Mouse (Mus musculus): ENCODE data around the gene Clec4f. TPM values are rescaled to one million over a fixed set of nuclear protein-coding genes. Genes with fewer than 3 reads are reported as not detected.

Gene Clec4f
- under 1 TPM in 1 of 2 experiments, not detected in 1; 0.14 TPM for polyA plus RNA-seq (2017; shearing (Covaris generic))

GRCm38 (mm10) chr6:83656087-83656486 lies at the start of gene Clec4f:
Clec4f (minus strand) TSS chr6:83656187.

DNA sequence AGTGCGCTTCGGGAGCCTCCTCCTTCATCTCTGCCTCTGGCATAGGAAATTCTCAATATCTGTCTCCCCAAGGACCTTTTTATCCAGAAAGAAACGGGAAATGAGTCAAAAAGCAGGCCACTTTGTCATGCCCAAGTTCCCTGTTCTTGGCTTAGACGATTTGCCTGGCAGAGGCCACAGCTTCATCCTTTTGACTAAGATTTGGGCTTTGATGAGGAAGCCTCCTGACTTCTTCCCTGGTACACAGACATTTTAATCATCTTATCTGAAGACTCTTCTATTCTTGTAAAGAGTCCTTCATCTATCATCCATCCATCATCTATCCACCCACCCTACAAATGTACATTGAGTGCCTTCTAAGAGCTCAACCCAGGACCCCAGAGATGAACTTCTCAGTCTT lies 21.8 kb upstream of the Clec4f start, which contains the start of gene Cd207:
TSS of gene Cd207 (minus strand) at position 101 of the 400 bp plus-strand sequence.

Other genes with a start within 250 kb of the Clec4f start
- gene Tet3, start 197.1 kb downstream of the Clec4f start, polyA plus RNA-seq (2017; shearing (Covaris generic)) = 10 to 100 TPM; 45.8 to 52.3 TPM
- gene Dguok, start 149.2 kb downstream of the Clec4f start, polyA plus RNA-seq (2017; shearing (Covaris generic)) = 10 to 100 TPM; 88.8 to 89.1 TPM
- gene Actg2, start 119.9 kb downstream of the Clec4f start, polyA plus RNA-seq (2017; shearing (Covaris generic)) = 10 to 100 TPM; 16.3 to 18.2 TPM
- gene Stambp, start 83.5 kb downstream of the Clec4f start, polyA plus RNA-seq (2017; shearing (Covaris generic)) = 10 to 100 TPM; 26.0 to 33.6 TPM
- not detected for gene Cd207, start 21.7 kb upstream of the Clec4f start, polyA plus RNA-seq (2017; shearing (Covaris generic))
- 1 to 10 TPM in 1 of 2 experiments, under 1 TPM in 1; 0.79 to 5.5 TPM for gene Vax2, start 55.1 kb upstream of the Clec4f start, polyA plus RNA-seq (2017; shearing (Covaris generic))
- not detected for gene Atp6v1b1, start 86.8 kb upstream of the Clec4f start, polyA plus RNA-seq (2017; shearing (Covaris generic))
- gene Ankrd53, start 106.5 kb upstream of the Clec4f start, polyA plus RNA-seq (2017; shearing (Covaris generic)) = not detected
- gene Tex261, start 119.6 kb upstream of the Clec4f start, polyA plus RNA-seq (2017; shearing (Covaris generic)) = 100 to 1,000 TPM in 1 of 2 experiments, 10 to 100 TPM in 1; 91.3 to 113 TPM
- gene Nagk, start 138.8 kb upstream of the Clec4f start, polyA plus RNA-seq (2017; shearing (Covaris generic)) = 10 to 100 TPM; 17.5 to 19.9 TPM
- gene Paip2b, start 175.6 kb upstream of the Clec4f start, polyA plus RNA-seq (2017; shearing (Covaris generic)) = 10 to 100 TPM; 24.1 to 28.0 TPM
- 10 to 100 TPM; 89.9 to 91.3 TPM for gene Zfp638, start 210.9 kb upstream of the Clec4f start, polyA plus RNA-seq (2017; shearing (Covaris generic))

Data from activated CD4-positive, CD25-positive, alpha-beta regulatory T cell (primary cell).